Mouse (Mus musculus): Measurements from ENCODE around the gene Kif19a.

- TF ChIP-seq POLR2A (IDR thresholded peaks at IDR 0.05; ENCODE audit: insufficient read depth, low read length) = no peak
- peak; percentile 48 for TF ChIP-seq CTCF (IDR thresholded peaks at IDR 0.05; ENCODE audit: low read depth, low read length)
- peak; percentile 82; the same call in 1 of the 2 replicates for TF ChIP-seq EP300 (IDR thresholded peaks at IDR 0.05; ENCODE audit: insufficient read depth, low read depth, low read length)
Observed at GRCm38 (mm10) chr11:114795231-114795746, 30.1 kb downstream of the Kif19a start.
